Mouse (Mus musculus): Measurements from ENCODE around the gene Rps6kc1.

Gene Rps6kc1

GRCm38 (mm10) chr1:190763756-190764155 is 147.8 kb downstream of the Rps6kc1 start:
- DNase-seq (ENCODE audit: low read depth, low spot score), result no peak

GRCm38 (mm10) chr1:190761786-190762185 is 149.8 kb downstream of the Rps6kc1 start:
- DNase-seq (ENCODE audit: low read depth, low spot score), result no peak

DNA sequence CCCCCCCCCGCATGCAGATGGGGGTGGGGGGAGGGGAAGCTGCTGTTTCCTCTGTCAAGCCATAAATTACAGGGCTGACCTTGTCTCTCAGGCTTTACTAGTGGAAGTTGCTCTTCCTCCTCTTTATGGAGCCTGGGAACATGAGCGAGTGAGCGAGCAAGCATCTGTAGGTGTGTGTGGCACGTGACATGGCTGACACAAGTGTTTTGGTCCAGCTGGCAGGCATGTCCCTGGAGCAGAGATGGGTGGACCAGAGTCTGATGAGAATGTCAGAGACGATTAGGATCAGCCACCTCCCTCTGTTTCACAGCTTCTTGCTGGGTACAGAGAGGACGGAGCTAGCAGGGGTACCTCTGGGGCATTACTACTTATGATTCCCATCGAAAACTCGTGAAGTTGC is 153.7 kb downstream of the Rps6kc1 start:
- DNase-seq (ENCODE audit: low read depth, low spot score), result no peak

DNA sequence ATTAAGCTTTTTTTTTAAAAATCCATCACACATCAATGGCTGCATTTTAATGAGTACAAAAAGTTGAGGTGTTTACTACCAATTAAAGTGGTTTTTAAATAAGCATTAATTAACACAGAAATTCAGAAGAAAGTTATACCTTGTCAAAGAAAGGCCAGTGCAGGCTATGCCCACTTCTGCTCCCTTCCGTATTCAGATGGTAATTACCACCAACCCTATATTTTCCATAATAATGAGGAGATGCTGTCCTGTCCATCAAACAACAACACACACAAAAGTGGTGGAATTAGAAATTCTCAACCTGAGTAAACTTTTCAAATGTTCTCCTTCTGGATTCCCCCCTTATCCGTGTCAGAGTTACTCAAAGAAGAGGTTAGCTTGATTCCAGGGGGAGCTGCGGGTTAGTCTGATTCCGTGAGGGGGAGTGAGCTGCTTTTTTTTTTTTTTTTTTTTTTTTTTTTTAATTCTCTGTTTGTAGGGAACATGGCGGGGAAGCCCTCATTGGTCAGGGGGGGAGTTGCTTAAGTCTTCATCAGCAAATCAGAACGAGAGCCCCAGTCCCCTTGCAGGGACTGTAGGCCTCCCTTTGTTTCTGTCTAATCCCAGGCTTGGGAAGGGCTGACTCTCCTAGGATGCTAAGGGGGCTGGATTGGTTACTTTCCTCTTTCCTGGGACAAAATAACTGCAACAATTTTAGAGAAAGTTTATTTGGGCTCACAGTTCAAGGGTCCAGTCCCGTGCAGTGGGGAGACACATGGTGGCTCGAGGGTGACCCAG is 159.6 kb downstream of the Rps6kc1 start:
- DNase-seq (ENCODE audit: low read depth, low spot score), result no peak

- peak; percentile 59 for DNase-seq (ENCODE audit: low read depth, low spot score)
Observed at GRCm38 (mm10) chr1:190748937-190749336, 162.6 kb downstream of the Rps6kc1 start.

DNA sequence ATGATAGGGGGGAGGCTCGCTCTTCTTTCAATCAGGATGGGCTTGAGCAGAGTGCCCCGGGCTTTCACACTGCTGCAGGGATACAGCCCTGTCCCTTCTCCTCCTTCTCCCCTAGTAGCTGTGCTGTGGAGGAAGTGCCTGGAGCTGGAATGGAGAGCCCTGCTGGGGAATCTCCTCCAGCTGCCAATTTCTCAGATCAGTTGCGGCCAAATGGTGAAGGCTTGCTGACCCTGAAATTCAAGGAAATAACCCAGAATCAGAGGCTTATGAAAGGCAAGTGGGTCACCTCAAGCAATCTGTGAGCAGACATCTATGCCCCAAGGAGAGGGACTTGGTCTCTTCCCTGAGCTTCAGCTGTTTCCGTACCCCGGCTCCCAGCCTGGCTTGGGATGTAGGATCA is 170.1 kb downstream of the Rps6kc1 start:
- no peak for DNase-seq (ENCODE audit: low read depth, low spot score)

GRCm38 (mm10) chr1:190732803-190733202 is 178.8 kb downstream of the Rps6kc1 start:
- DNase-seq (ENCODE audit: low read depth, low spot score), result no peak

DNA sequence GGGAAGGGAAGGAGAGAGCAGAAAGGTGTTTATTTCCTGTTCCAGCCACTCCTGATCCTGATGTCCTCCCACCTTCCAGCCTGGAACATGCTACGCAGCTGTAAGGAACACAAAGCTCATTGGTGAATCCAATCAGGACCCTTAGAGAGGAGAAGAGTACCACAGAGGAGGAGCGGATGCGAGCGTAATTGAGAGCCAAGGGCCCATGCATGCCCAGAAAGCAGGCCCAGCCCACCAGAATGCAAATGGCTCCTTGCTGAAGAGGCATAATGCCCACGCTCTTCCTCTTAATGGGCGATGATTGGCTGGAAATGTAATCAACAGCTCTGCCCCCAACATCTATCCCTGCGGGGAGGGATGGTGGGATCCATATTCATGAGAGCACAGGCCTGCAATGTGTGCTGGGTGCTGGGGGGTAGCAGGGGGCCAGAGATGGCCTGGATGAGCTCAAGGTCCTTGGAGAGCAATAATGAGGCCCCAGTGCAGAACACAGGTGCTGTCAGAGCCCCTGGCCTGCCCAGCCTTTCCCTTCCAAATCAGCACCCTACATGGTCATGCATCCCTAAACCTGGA is 182.0 kb downstream of the Rps6kc1 start:
- no peak for DNase-seq (ENCODE audit: low read depth, low spot score)

DNA sequence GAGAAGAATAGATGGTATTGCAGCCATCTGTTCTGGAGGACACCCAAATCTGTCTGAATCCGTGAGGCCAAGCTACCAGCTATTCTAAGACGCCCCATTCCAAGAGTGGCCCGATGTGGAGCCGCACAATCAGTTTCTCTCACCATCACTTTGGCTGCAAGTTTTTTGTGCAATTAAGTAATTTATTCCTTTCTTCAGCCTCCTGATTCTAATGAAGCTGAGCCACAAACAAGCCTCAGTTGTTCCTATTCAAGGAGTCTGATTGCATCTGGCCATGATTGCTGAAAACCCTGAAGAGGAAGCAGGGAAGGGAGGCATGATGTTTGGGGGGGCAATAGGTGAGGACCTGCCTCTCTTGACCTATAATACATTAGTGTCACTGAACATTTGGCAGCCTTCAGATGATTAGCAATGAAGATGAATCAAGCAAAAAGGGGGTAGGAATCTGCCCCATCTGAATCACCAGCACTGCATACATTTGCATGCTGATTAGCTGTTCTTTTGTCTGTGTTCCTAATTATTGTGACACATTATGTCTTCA is 183.4 kb downstream of the Rps6kc1 start:
- DNase-seq (ENCODE audit: low read depth, low spot score), result no peak

DNA sequence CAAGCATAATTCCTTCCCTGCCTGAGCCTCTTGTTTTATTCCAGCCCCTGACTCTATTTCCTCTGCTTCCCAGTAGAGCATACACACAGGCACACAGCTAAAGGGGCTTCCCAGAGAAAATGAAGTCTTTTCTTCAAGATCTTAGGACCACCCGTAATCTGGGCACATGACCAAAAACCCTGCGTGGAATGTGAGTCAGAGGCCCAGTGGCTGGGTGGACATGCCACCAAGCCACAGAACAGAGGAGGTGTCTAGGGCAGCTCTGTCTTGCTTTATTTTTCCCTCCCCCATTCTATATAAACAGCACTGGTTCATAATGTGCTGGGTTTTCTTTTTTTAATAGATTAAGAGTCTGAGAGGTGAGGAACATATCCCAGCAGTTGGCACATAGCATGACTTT is 184.2 kb downstream of the Rps6kc1 start:
- no peak for DNase-seq (ENCODE audit: low read depth, low spot score)

DNA sequence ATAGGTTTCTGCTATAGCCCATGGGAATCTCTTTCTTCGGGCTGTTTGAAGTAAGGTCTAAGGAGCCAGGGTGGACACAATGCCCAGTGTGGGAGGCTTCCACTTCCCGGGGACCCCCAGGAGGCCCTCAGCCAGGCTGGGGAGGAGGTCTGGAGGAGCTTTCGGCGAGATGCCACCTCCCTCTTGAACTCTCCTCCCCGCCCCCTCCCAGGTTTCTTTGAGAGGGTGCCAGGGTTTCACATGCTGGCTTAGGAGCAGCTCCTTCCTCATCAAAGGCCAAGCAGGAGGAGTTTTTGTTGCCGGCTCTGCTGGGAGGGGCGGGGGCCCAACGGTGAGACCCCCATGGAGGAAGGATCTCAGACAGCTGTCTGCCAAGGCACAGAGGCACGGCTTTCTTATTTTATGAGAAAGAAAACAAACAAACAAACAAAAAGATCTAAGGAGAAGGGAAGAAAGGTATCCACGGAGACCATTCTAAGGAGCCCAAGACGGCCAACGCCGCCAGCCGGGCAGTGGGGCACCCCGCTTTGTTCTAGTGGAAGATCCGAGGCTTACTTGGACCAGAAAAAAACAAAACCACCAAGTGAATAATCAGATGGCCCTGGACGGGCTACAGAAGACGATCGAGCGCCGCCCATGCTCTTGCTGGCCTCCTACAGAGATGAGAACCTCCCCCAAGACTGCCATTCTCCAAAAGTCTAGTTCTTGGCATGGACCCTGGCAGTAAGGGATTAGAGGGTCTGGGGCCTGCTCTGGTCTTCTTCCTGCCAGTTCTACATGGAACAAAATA is 186.8 kb downstream of the Rps6kc1 start:
- no peak for DNase-seq (ENCODE audit: low read depth, low spot score)

GRCm38 (mm10) chr1:190723926-190724430 is 187.6 kb downstream of the Rps6kc1 start:
- no peak for DNase-seq (ENCODE audit: low read depth, low spot score)

DNA sequence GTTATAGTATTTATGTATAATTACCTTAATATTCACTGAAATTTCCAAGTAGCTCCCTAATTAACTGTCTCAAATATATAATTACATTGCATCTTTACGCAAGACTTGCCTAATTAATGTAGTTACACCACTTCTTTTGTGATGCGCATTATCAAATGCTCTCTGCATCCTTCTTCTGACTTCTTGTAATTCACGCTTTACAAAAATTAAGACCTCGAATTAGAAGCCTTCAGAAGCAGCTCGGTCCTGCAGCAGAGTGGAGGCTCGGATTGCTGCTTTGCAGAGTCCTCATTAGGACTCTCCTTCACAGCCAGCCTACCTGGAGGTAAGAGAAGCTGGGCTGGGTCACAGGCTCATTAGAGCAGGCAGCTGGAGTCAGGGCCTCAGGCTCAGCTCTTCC is 197.7 kb downstream of the Rps6kc1 start:
- DNase-seq (ENCODE audit: low read depth, low spot score), result no peak

DNA sequence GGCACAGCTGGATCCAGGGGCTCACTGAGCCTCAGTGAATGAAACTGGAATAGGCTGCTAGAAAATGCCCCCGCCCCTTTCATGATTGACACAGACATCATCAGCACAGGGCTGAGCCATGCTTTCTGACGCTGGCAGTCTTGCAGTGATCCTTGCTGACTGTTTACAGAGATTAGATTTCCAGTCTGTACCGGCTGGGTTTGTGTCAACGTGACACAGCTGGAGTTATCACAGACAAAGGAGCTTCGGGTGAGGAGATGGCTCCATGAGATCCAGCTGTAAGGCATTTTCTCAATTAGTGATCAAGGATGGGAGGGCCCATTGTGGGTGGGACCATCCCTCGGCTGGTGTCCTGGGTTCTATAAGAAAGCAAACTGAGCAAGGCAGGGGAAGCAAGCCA is 214.0 kb downstream of the Rps6kc1 start:
- peak; percentile 80 for DNase-seq (ENCODE audit: low read depth, low spot score)

- DNase-seq (ENCODE audit: low read depth, low spot score), result peak; percentile 76
Observed at GRCm38 (mm10) chr1:190695589-190695988, 216.0 kb downstream of the Rps6kc1 start.

GRCm38 (mm10) chr1:190690528-190691262 is 220.9 kb downstream of the Rps6kc1 start:
- peak; percentile 34 for DNase-seq (ENCODE audit: low read depth, low spot score)

DNA sequence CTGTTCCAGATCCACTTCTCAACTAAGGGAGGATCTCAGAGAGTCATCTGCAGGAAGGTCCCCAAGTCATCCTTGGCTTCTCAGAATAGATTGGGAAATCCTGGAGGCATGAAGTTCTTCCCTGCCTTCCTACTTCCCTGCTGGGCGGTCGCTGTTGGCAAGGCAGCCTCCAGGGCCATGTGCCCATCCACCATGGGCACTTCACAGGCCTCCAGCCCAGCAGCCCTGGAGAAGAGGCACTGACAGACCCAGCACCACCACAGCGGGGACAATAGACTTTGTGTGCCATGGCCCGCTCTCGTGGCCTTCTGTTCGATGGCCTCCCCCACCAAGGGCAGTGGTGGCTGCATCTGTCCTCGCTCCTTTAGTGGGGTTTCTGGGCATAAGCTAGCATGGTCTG is 228.5 kb downstream of the Rps6kc1 start:
- DNase-seq (ENCODE audit: low read depth, low spot score), result no peak

GRCm38 (mm10) chr1:190682021-190682926 is 229.3 kb downstream of the Rps6kc1 start:
- DNase-seq (ENCODE audit: low read depth, low spot score), result no peak

- no peak for DNase-seq (ENCODE audit: low read depth, low spot score)
Observed at GRCm38 (mm10) chr1:190675455-190675854, 236.1 kb downstream of the Rps6kc1 start.

DNA sequence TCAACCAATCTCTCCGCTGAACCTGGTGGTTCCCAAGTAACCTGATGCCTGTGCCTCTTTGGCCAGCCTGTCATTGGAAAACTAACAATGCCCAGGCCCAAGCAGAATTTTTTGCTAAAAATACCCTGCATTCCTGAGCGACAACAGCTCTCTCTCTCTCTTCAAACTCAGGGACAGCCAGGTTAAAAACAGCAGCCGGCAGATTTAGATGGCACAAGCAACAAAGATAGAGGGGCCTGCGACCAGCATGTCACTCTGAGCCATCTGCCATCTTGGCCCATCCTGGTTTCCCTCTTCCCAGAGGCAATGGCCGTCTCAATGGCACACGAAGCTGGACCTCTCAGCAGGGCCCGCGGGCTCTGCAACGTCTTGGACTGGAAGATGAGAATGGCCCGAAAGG is 242.5 kb downstream of the Rps6kc1 start:
- DNase-seq (ENCODE audit: low read depth, low spot score), result no peak
